Mouse (Mus musculus) heart, postnatal 0 days (tissue): Measurements from ENCODE around the gene Abca17. TPM values are rescaled to one million over a fixed set of nuclear protein-coding genes. Genes with fewer than 3 reads are reported as not detected.
A peak's percentile ranks its signal among the peaks of the same experiment; 100 is the strongest.

Experiments
- ATAC-seq: fragments of 200-750 bp; cut with Nextera tagmentation; 2 replicates; pipeline ENCODE4 v1.8.0; 2017; ENCODE audit warnings: low read depth, moderate number of reproducible peaks, moderate library complexity; ENCODE audit not compliant: insufficient read depth
- DNase-seq: peaks from one replicate; pipeline ENCODE4 v3.0.0-alpha.2; 2016; ENCODE audit warnings: low spot score
- H3K27ac ChIP-seq: fragments of 300-500 bp; sonication (generic); 2 replicates; pipeline ENCODE4 v1.5.1; 2014; ENCODE audit warnings: low read depth, mild to moderate bottlenecking
- H3K27me3 ChIP-seq: fragments of 300-500 bp; sonication (generic); 2 replicates; pipeline ENCODE4 v1.6.1; 2014; ENCODE audit warnings: low read length, mixed read lengths; ENCODE audit not compliant: control insufficient read depth, insufficient read depth
- H3K36me3 ChIP-seq: fragments of 300-500 bp; sonication (generic); replicated peaks from 2 replicates; pipeline ENCODE4 v1.6.1; 2014; ENCODE audit warnings: low read length, mixed read lengths; ENCODE audit not compliant: control insufficient read depth, insufficient read depth
- H3K4me1 ChIP-seq: fragments of 300-500 bp; sonication (generic); 2 replicates; pipeline ENCODE4 v1.6.1; 2014; ENCODE audit warnings: antibody characterized with exemption; ENCODE audit not compliant: control insufficient read depth, insufficient read depth
- H3K4me2 ChIP-seq: fragments of 300-500 bp; sonication (generic); 2 replicates; pipeline ENCODE4 v1.6.1; 2014; ENCODE audit warnings: low read depth, mild to moderate bottlenecking, low read length, moderate library complexity
- H3K4me3 ChIP-seq: fragments of 300-500 bp; sonication (generic); 2 replicates; pipeline ENCODE4 v1.5.1; 2014; ENCODE audit warnings: low read depth, low read length
- H3K9ac ChIP-seq: fragments of 300-500 bp; sonication (generic); replicated peaks from 2 replicates; pipeline ENCODE4 v1.6.1; 2014; ENCODE audit warnings: low read depth, low read length, mixed read lengths
- H3K9me3 ChIP-seq: fragments of 300-500 bp; sonication (generic); replicated peaks from 2 replicates; pipeline ENCODE4 v1.6.1; 2016; ENCODE audit warnings: low read length; ENCODE audit not compliant: control insufficient read depth
- CTCF ChIP-seq: IDR thresholded peaks from 2 replicates; pipeline ENCODE4 v1.5.1; 2016; ENCODE audit warnings: antibody characterized with exemption, control low read depth, low read depth
- EP300 ChIP-seq: IDR thresholded peaks from 2 replicates; pipeline ENCODE4 v1.6.1; 2016; ENCODE audit warnings: antibody characterized with exemption, low read depth
- WGBS: fragments of 180-500 bp; shearing (Covaris S2); extraction: QIAGEN DNeasy Blood & Tissue Kit; methylation state at CpG from one replicate; pipeline ENCODE4 v1.1.7; 2014; 5-methylcytosine and 5-hydroxymethylcytosine counted together
- polyA plus RNA-seq: library from polyadenylated mRNA; unstranded; fragments of >200 nt; fragmentation: Nextera tagmentation; extraction: Ambion mirVana; gene quantifications from 2 replicates; pipeline ENCODE4 v1.2.1, GENCODE M21; 2015
- total RNA-seq: library from RNA; depleted of rRNA; stranded (reverse); fragments of >200 nt; gene quantifications from 2 replicates; pipeline ENCODE4 v1.2.3, GENCODE M21; 2014; ENCODE audit warnings: low replicate concordance

The Abca17 gene
- total and polyA plus RNA-seq, 2 experiments from 2014 or later: not detected

DNA sequence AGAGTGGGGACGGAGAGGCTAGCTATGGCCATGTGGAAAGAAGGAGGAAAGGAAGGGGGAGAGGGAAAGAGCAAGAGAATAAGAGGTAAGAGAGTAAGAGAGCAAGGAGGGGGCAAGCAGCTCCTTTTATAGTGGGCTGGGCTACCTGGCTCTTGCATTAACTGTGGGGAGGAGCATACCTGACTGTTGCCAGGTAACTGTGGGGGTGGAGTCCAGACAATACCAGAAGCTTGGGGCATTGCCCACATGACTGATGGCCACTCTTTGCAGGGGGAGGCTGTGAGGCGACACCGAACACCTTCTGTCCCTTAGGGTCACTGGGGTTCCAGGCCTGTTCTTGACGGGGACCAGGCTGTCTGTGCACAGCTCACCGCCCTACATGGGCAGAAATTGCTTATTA is 37.8 kb upstream of the Abca17 start:
- Histone ChIP-seq H3K4me2 (no peak overlapping the region), H3K4me3 (no peak overlapping the region), H3K9ac (no peak overlapping the region), H3K27me3 (no peaks in the 10 kb centered on the region), H3K36me3 (peaks cover 28% of the 10 kb centered on the region), H3K9me3 (no peaks in the 10 kb centered on the region), H3K27ac (no peak overlapping the region), H3K4me1 (no peaks in the 10 kb centered on the region)
- no peak for TF ChIP-seq CTCF
- TF ChIP-seq EP300: no peak
- no peak for DNase-seq
- ATAC-seq: no peak
- WGBS: 87% methylated on average over 5 of the region's 5 CpGs

- H3K27ac ChIP-seq: no peak overlapping the region
- H3K9me3 ChIP-seq: no peaks in the 10 kb centered on the region
- H3K36me3 ChIP-seq: peaks cover 33% of the 10 kb centered on the region
- TF ChIP-seq CTCF (no peak), EP300 (no peak)
- no peaks in the 10 kb centered on the region for H3K4me1 ChIP-seq
- 79% methylated on average over 8 of the region's 8 CpGs for WGBS
- no peaks in the 10 kb centered on the region for H3K27me3 ChIP-seq
- no peak for DNase-seq
- no peak overlapping the region for H3K4me3 ChIP-seq
- no peak overlapping the region for H3K4me2 ChIP-seq
- ATAC-seq: no peak
- H3K9ac ChIP-seq: no peak overlapping the region
Measured at GRCm38 (mm10) chr17:24383789-24384188, 32.9 kb upstream of the Abca17 start.

DNA sequence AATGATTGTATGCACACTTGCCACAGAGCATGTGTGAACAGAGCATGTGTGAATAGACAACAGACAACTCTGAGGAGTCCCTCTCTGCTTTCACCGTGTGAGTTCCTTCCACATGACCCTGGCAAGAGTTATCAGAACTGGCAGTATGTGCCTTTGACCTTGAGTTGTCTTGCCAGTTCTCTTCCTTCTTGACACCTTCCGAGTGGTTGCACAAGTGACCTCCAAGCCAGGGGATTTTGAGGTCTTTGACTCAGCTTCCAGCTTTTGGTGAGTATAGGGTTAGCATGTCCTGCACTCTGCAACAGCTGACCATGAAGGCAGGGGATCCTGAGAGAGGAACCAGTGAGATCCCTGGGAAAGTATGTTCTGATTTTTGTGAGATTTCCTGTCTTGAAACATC is 27.6 kb upstream of the Abca17 start:
- Histone ChIP-seq H3K9ac (no peak overlapping the region), H3K27ac (no peak overlapping the region), H3K36me3 (peaks cover 27% of the 10 kb centered on the region), H3K9me3 (no peaks in the 10 kb centered on the region), H3K4me3 (no peak overlapping the region), H3K4me1 (no peaks in the 10 kb centered on the region), H3K27me3 (no peaks in the 10 kb centered on the region), H3K4me2 (no peak overlapping the region)
- 64% methylated on average over 2 of the region's 2 CpGs for WGBS
- no peak for DNase-seq
- no peak for ATAC-seq
- no peak for TF ChIP-seq CTCF
- no peak for TF ChIP-seq EP300

GRCm38 (mm10) chr17:24375886-24376285 is 25.0 kb upstream of the Abca17 start:
- no peak for TF ChIP-seq EP300
- no peak for TF ChIP-seq CTCF
- ATAC-seq (no peak), DNase-seq (no peak)
- Histone ChIP-seq H3K9ac (no peak overlapping the region), H3K9me3 (no peaks in the 10 kb centered on the region), H3K27me3 (no peaks in the 10 kb centered on the region), H3K4me1 (no peaks in the 10 kb centered on the region), H3K27ac (no peak overlapping the region), H3K4me2 (no peak overlapping the region), H3K4me3 (no peak overlapping the region), H3K36me3 (peaks cover 24% of the 10 kb centered on the region; the same call in 1 of the 2 replicates)
- WGBS: 87% methylated on average over 6 of the region's 6 CpGs

DNA sequence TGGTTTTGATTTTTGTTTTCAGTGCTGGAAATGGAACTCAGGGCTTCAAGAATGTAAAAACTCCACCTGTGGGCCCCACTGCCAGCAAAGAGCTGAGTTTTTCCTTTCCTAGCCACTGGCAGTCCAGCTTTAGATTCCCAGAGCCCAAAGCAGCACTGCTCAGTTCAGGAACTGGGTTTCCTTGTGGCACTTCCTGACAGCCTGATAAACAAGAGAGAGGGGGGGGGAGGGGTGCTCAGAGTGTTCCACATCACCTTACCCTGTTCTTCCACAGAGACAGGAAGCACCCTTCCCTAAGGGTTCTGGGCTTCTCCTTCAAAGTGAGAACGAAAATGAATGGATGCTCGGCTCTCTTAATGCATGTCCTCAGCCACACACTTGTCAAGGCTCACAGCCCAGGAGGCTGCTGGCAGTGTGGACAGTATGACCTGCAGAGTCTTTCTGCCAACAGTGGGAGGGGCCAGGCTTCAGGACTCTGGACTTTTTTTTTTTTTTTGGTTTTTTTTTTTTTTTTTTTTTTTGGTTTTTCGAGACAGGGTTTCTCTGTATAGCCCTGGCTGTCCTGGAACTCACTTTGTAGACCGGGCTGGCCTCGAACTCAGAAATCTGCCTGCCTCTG is 24.3 kb upstream of the Abca17 start:
- no peak overlapping the region for H3K9ac ChIP-seq
- H3K36me3 ChIP-seq: peaks cover 24% of the 10 kb centered on the region; the same call in 1 of the 2 replicates
- no peak for TF ChIP-seq CTCF
- TF ChIP-seq EP300: no peak
- no peaks in the 10 kb centered on the region for H3K4me1 ChIP-seq
- H3K4me3 ChIP-seq: no peak overlapping the region
- no peaks in the 10 kb centered on the region for H3K27me3 ChIP-seq
- DNase-seq (peak; percentile 12), ATAC-seq (peak; percentile 57; the same call in 1 of the 2 replicates)
- H3K4me2 ChIP-seq: no peak overlapping the region
- WGBS: 77% methylated on average over 4 of the region's 5 CpGs
- H3K9me3 ChIP-seq: no peaks in the 10 kb centered on the region
- H3K27ac ChIP-seq: no peak overlapping the region

DNA sequence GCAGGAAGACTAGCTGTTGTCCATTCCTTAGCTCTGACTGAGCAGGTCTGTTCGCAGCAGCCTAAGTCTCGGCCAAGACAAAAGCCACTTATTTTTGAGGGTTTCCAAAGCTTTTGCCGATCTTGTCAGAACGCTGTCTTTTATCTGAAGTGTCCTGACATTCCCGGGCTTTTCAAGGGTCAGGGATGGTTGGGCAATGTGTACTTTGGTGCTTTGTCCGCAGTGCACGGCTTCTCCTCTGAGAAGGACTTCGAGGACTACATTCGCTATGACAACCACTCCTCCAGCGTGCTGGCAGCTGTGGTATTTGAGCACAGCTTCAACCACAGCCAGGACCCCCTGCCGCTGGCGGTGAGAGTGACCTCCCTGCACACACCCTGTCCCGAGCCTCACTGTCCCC is 15.0 kb upstream of the Abca17 start:
- H3K4me2 ChIP-seq: no peak overlapping the region
- H3K36me3 ChIP-seq: peaks cover 21% of the 10 kb centered on the region
- TF ChIP-seq CTCF (no peak), EP300 (no peak)
- no peak for ATAC-seq
- WGBS: 51% methylated on average over 13 of the region's 13 CpGs
- no peaks in the 10 kb centered on the region for H3K27me3 ChIP-seq
- no peak overlapping the region for H3K9ac ChIP-seq
- no peaks in the 10 kb centered on the region for H3K4me1 ChIP-seq
- no peak for DNase-seq
- H3K27ac ChIP-seq: no peak overlapping the region
- no peaks in the 10 kb centered on the region for H3K9me3 ChIP-seq
- no peak overlapping the region for H3K4me3 ChIP-seq
